Mouse (Mus musculus): ENCODE results near the gene Brinp2. TPM values are rescaled to one million over a fixed set of nuclear protein-coding genes. Genes with fewer than 3 reads are reported as not detected.

Brinp2 gene
- 0.58 and 1.1 TPM in 2 replicates for polyA plus RNA-seq (2014; fragmentation: Nextera tagmentation; extraction: Ambion mirVana)

- H3K27ac ChIP-seq (replicated peaks; ENCODE audit: low read depth, low read length) = no peak within 1 kb of the TSS
- H3K4me1 ChIP-seq (ENCODE audit: control insufficient read depth, insufficient read depth, low read length) = no peaks in the 10 kb centered on the region
- no peaks in the 10 kb centered on the region for H3K9me3 ChIP-seq (replicated peaks; ENCODE audit: control insufficient read depth, low read length)
- DNase-seq (ENCODE audit: low spot score) = peak; percentile 87
- peak within 1 kb of the TSS; percentile 64 for H3K4me2 ChIP-seq (ENCODE audit: low read depth, low read length)
- peak within 1 kb of the TSS; percentile 2; the same call in 1 of the 2 replicates for H3K9ac ChIP-seq (replicated peaks; ENCODE audit: low read length)
- H3K4me3 ChIP-seq (ENCODE audit: low read depth, low read length) = peak within 1 kb of the TSS; percentile 43
- peak; percentile 97 for ATAC-seq (replicated peaks; ENCODE audit: insufficient number of reproducible peaks, low FRiP score, low TSS enrichment, low read depth)
- WGBS = under 1% methylated on average over 30 of the region's 30 CpGs
- H3K36me3 ChIP-seq (replicated peaks; ENCODE audit: control insufficient read depth, insufficient read depth, low read depth, low read length) = no peaks in the 10 kb centered on the region
- H3K27me3 ChIP-seq (ENCODE audit: control insufficient read depth, insufficient read depth, low read length) = peaks cover 13% of the 10 kb centered on the region
These were observed at the start of gene Brinp2 for GRCm38 (mm10) chr1:158356051-158356461. Gene Brinp2, minus strand, starts transcription at chr1:158356326.

DNA sequence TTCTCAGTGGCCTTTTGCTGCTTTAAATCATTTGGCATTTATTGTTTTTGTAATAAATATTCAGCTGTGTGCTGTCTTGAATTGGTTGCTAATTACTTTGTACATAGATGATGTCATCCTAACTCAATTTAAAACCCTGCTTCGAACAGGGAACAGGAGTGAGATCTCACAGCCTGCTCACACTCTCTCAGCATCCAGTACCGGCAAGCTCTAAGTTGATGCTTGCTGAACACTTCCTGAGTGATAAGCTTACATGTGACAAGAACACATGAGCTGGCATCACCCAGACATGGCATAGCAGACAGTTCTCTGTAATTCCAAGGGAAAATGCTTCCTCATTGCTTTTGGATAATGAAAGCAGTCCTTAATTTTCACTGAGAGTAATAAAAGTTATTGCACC, 44.8 kb upstream of the Brinp2 start:
- Histone ChIP-seq H3K9me3 (replicated peaks; ENCODE audit: control insufficient read depth, low read length) (no peaks in the 10 kb centered on the region), H3K9ac (replicated peaks; ENCODE audit: low read length) (no peak overlapping the region), H3K27ac (replicated peaks; ENCODE audit: low read depth, low read length) (no peak overlapping the region), H3K4me2 (ENCODE audit: low read depth, low read length) (no peak overlapping the region), H3K4me1 (ENCODE audit: control insufficient read depth, insufficient read depth, low read length) (no peaks in the 10 kb centered on the region), H3K4me3 (ENCODE audit: low read depth, low read length) (no peak overlapping the region), H3K36me3 (replicated peaks; ENCODE audit: control insufficient read depth, insufficient read depth, low read depth, low read length) (no peaks in the 10 kb centered on the region), H3K27me3 (ENCODE audit: control insufficient read depth, insufficient read depth, low read length) (no peaks in the 10 kb centered on the region)
- ATAC-seq (replicated peaks; ENCODE audit: insufficient number of reproducible peaks, low FRiP score, low TSS enrichment, low read depth) = no peak
- WGBS = 79% methylated on average over 2 of the region's 2 CpGs
- DNase-seq (ENCODE audit: low spot score) = no peak

DNA sequence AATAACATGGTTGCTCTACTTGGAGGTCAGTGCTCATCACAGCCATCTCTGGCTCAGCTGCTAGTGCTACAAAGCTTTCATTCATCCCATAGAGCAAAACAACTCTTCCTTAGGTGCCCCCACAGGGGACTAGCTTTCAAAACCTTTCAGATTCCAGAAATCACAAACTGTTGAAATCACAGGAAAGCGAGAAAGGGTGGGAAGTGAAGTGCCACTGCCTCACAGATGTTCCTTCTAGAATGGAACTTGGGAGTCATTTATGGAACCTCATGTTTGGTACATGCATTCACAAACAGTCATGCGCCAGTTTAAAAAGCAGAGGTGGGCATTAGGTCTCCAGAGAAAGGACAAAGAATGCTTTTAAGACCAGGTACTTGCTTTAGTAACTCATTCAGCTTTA, 40.9 kb upstream of the Brinp2 start:
- H3K9ac ChIP-seq (replicated peaks; ENCODE audit: low read length) = no peak overlapping the region
- 70% methylated on average over 2 of the region's 2 CpGs for WGBS
- no peaks in the 10 kb centered on the region for H3K27me3 ChIP-seq (ENCODE audit: control insufficient read depth, insufficient read depth, low read length)
- H3K36me3 ChIP-seq (replicated peaks; ENCODE audit: control insufficient read depth, insufficient read depth, low read depth, low read length) = no peaks in the 10 kb centered on the region
- no peak overlapping the region for H3K4me2 ChIP-seq (ENCODE audit: low read depth, low read length)
- no peak overlapping the region for H3K4me3 ChIP-seq (ENCODE audit: low read depth, low read length)
- H3K9me3 ChIP-seq (replicated peaks; ENCODE audit: control insufficient read depth, low read length) = no peaks in the 10 kb centered on the region
- H3K4me1 ChIP-seq (ENCODE audit: control insufficient read depth, insufficient read depth, low read length) = no peaks in the 10 kb centered on the region
- no peak overlapping the region for H3K27ac ChIP-seq (replicated peaks; ENCODE audit: low read depth, low read length)
- ATAC-seq (replicated peaks; ENCODE audit: insufficient number of reproducible peaks, low FRiP score, low TSS enrichment, low read depth) (no peak), DNase-seq (ENCODE audit: low spot score) (no peak)

GRCm38 (mm10) chr1:158390693-158391092, 34.6 kb upstream of the Brinp2 start:
- ATAC-seq (replicated peaks; ENCODE audit: insufficient number of reproducible peaks, low FRiP score, low TSS enrichment, low read depth) (no peak), DNase-seq (ENCODE audit: low spot score) (no peak)
- H3K27me3 ChIP-seq (ENCODE audit: control insufficient read depth, insufficient read depth, low read length) = no peaks in the 10 kb centered on the region
- 60% methylated on average over 4 of the region's 4 CpGs for WGBS
- no peak overlapping the region for H3K4me2 ChIP-seq (ENCODE audit: low read depth, low read length)
- no peaks in the 10 kb centered on the region for H3K4me1 ChIP-seq (ENCODE audit: control insufficient read depth, insufficient read depth, low read length)
- H3K36me3 ChIP-seq (replicated peaks; ENCODE audit: control insufficient read depth, insufficient read depth, low read depth, low read length) = no peaks in the 10 kb centered on the region
- H3K27ac ChIP-seq (replicated peaks; ENCODE audit: low read depth, low read length) = no peak overlapping the region
- no peak overlapping the region for H3K4me3 ChIP-seq (ENCODE audit: low read depth, low read length)
- H3K9me3 ChIP-seq (replicated peaks; ENCODE audit: control insufficient read depth, low read length) = no peaks in the 10 kb centered on the region
- no peak overlapping the region for H3K9ac ChIP-seq (replicated peaks; ENCODE audit: low read length)

DNA sequence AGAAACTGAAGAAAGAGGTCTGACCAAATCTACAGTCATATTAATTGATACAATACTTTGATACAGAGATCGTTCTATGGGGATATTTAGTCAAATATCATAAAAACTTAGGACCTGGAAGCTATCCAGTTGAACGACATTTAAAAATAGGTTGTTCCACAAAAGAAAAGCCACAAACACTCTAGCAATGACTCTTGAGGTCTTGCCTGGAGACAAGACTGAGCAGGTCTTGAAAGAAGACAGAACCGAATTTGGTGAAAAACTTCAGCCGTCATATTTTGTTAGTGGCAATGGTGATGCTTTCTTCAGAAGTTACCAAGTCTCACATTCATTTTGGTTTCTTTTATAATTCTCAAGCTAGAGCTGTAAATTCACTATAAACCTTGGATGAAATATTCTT, 32.9 kb upstream of the Brinp2 start:
- no peak for DNase-seq (ENCODE audit: low spot score)
- Histone ChIP-seq H3K9ac (replicated peaks; ENCODE audit: low read length) (no peak overlapping the region), H3K9me3 (replicated peaks; ENCODE audit: control insufficient read depth, low read length) (no peaks in the 10 kb centered on the region), H3K27ac (replicated peaks; ENCODE audit: low read depth, low read length) (no peak overlapping the region), H3K4me3 (ENCODE audit: low read depth, low read length) (no peak overlapping the region), H3K36me3 (replicated peaks; ENCODE audit: control insufficient read depth, insufficient read depth, low read depth, low read length) (no peaks in the 10 kb centered on the region), H3K4me1 (ENCODE audit: control insufficient read depth, insufficient read depth, low read length) (no peaks in the 10 kb centered on the region), H3K27me3 (ENCODE audit: control insufficient read depth, insufficient read depth, low read length) (no peaks in the 10 kb centered on the region), H3K4me2 (ENCODE audit: low read depth, low read length) (no peak overlapping the region)
- 91% methylated on average over 4 of the region's 4 CpGs for WGBS
- no peak for ATAC-seq (replicated peaks; ENCODE audit: insufficient number of reproducible peaks, low FRiP score, low TSS enrichment, low read depth)

GRCm38 (mm10) chr1:158386781-158387180, 30.7 kb upstream of the Brinp2 start:
- Histone ChIP-seq H3K4me3 (ENCODE audit: low read depth, low read length) (no peak overlapping the region), H3K9ac (replicated peaks; ENCODE audit: low read length) (no peak overlapping the region), H3K36me3 (replicated peaks; ENCODE audit: control insufficient read depth, insufficient read depth, low read depth, low read length) (no peaks in the 10 kb centered on the region), H3K4me1 (ENCODE audit: control insufficient read depth, insufficient read depth, low read length) (no peaks in the 10 kb centered on the region), H3K4me2 (ENCODE audit: low read depth, low read length) (no peak overlapping the region), H3K27ac (replicated peaks; ENCODE audit: low read depth, low read length) (no peak overlapping the region), H3K27me3 (ENCODE audit: control insufficient read depth, insufficient read depth, low read length) (no peaks in the 10 kb centered on the region), H3K9me3 (replicated peaks; ENCODE audit: control insufficient read depth, low read length) (no peaks in the 10 kb centered on the region)
- DNase-seq (ENCODE audit: low spot score) (no peak), ATAC-seq (replicated peaks; ENCODE audit: insufficient number of reproducible peaks, low FRiP score, low TSS enrichment, low read depth) (no peak)
- 49% methylated on average over 3 of the region's 3 CpGs for WGBS

GRCm38 (mm10) chr1:158385311-158385710, 29.2 kb upstream of the Brinp2 start:
- Histone ChIP-seq H3K9me3 (replicated peaks; ENCODE audit: control insufficient read depth, low read length) (no peaks in the 10 kb centered on the region), H3K9ac (replicated peaks; ENCODE audit: low read length) (no peak overlapping the region), H3K36me3 (replicated peaks; ENCODE audit: control insufficient read depth, insufficient read depth, low read depth, low read length) (no peaks in the 10 kb centered on the region), H3K27me3 (ENCODE audit: control insufficient read depth, insufficient read depth, low read length) (no peaks in the 10 kb centered on the region), H3K4me3 (ENCODE audit: low read depth, low read length) (no peak overlapping the region), H3K27ac (replicated peaks; ENCODE audit: low read depth, low read length) (no peak overlapping the region), H3K4me1 (ENCODE audit: control insufficient read depth, insufficient read depth, low read length) (no peaks in the 10 kb centered on the region), H3K4me2 (ENCODE audit: low read depth, low read length) (no peak overlapping the region)
- 93% methylated on average over 2 of the region's 2 CpGs for WGBS
- ATAC-seq (replicated peaks; ENCODE audit: insufficient number of reproducible peaks, low FRiP score, low TSS enrichment, low read depth) (no peak), DNase-seq (ENCODE audit: low spot score) (no peak)

GRCm38 (mm10) chr1:158383210-158383609, 27.1 kb upstream of the Brinp2 start:
- peak; percentile 61 for DNase-seq (ENCODE audit: low spot score)
- no peaks in the 10 kb centered on the region for H3K27me3 ChIP-seq (ENCODE audit: control insufficient read depth, insufficient read depth, low read length)
- H3K9ac ChIP-seq (replicated peaks; ENCODE audit: low read length) = no peak overlapping the region
- no peaks in the 10 kb centered on the region for H3K4me1 ChIP-seq (ENCODE audit: control insufficient read depth, insufficient read depth, low read length)
- H3K4me2 ChIP-seq (ENCODE audit: low read depth, low read length) = no peak overlapping the region
- no peaks in the 10 kb centered on the region for H3K9me3 ChIP-seq (replicated peaks; ENCODE audit: control insufficient read depth, low read length)
- H3K36me3 ChIP-seq (replicated peaks; ENCODE audit: control insufficient read depth, insufficient read depth, low read depth, low read length) = no peaks in the 10 kb centered on the region
- ATAC-seq (replicated peaks; ENCODE audit: insufficient number of reproducible peaks, low FRiP score, low TSS enrichment, low read depth) = 0 out of 2 replicates have a peak, but pooled peaks have one; percentile 18
- no peak overlapping the region for H3K4me3 ChIP-seq (ENCODE audit: low read depth, low read length)
- 53% methylated on average over 3 of the region's 3 CpGs for whole genome bisulfite sequencing
- no peak overlapping the region for H3K27ac ChIP-seq (replicated peaks; ENCODE audit: low read depth, low read length)

Measured in embryonic facial prominence, embryonic 11.5 days (tissue).